Mouse (Mus musculus) kidney, adult 2 months (tissue): ENCODE measurements at regions not wholly inside any gene's neighbourhood (a gene's known extent, or its start where the extent isn't known, plus 50 kb on each side); places are given as distances from the start of the nearest gene placed in this dataset.

Source experiments
- CTCF ChIP-seq: fragments of 200-500 bp; conservative IDR thresholded peaks from 2 replicates; pipeline ENCODE4 v1.5.1; 2011; ENCODE audit warnings: low read depth, mild to moderate bottlenecking, control low read depth, low read length, moderate library complexity, mixed read lengths; ENCODE audit not compliant: insufficient read depth, insufficient read length
- POLR2A ChIP-seq: fragments of 200-500 bp; IDR thresholded peaks from one replicate; pipeline ENCODE4 v1.6.1; 2011; ENCODE audit warnings: low read depth, low read length, control low read depth

- TF ChIP-seq CTCF (no peak), POLR2A (no peak)
Measured at GRCm38 (mm10) chr12:109738911-109739310, 138.8 kb upstream of the Rtl1 start.
